In genomic region chr7:131539979-131540378, GRCm38 (mm10) we compare ENCODE assay signal across 8 mouse cellular contexts. TPM values are rescaled to one million over a fixed set of nuclear protein-coding genes. Genes with fewer than 3 reads are reported as not detected.
DNase-seq lines count a peak whose midpoint lies in the region; ATAC-seq and TF ChIP-seq lines count a peak whose summit lies in the region.
"Had no signal": no experiment of that assay in that cellular context is flagged by ENCODE, and none has a peak within 500 bp of the region (broad histone marks: within the 10 kb centered on the region; RNA-seq: fewer than 3 reads in every experiment).

No protein-coding gene starts in this region.

- no peak overlapping the region for H3K4me3 ChIP-seq in hindbrain, embryonic 15.5 days
- no peak overlapping the region for H3K4me3 ChIP-seq in small intestine, adult 2 months (ENCODE audit: low read depth, low read length)

- no peak for TF ChIP-seq POLR2A in small intestine, adult 2 months (IDR thresholded peaks at IDR 0.05; ENCODE audit: low read depth, low read length)

- peaks cover 27% of the 10 kb centered on the region for H3K4me1 ChIP-seq in hindbrain, embryonic 15.5 days (replicated peaks)
- peaks cover 11% of the 10 kb centered on the region for H3K4me1 ChIP-seq in small intestine, adult 2 months (ENCODE audit: control insufficient read depth, insufficient read depth, insufficient read length, low read length)

- H3K27ac ChIP-seq in hindbrain, embryonic 15.5 days (replicated peaks), result no peak overlapping the region
- no peak overlapping the region for H3K27ac ChIP-seq in small intestine, adult 2 months (ENCODE audit: insufficient read depth, low read depth, low read length)
- H3K27ac ChIP-seq: macrophage had no signal

- H3K9me3 ChIP-seq in hindbrain, embryonic 15.5 days, result no peaks in the 10 kb centered on the region

- no peaks in the 10 kb centered on the region for H3K36me3 ChIP-seq in hindbrain, embryonic 15.5 days
- no peaks in the 10 kb centered on the region for H3K36me3 ChIP-seq in small intestine, adult 2 months (ENCODE audit: control insufficient read depth, insufficient read depth, low read length)

- no peak overlapping the region for H3K9ac ChIP-seq in hindbrain, embryonic 15.5 days

- 2% methylated on average over 7 of the region's 7 CpGs for WGBS in hindbrain, embryonic 15.5 days
- WGBS in small intestine, adult 2 months, result 0% methylated on average over 7 of the region's 7 CpGs

- H3K4me2 ChIP-seq in hindbrain, embryonic 15.5 days, result no peak overlapping the region

- H3K27me3 ChIP-seq in hindbrain, embryonic 15.5 days, result peaks cover 72% of the 10 kb centered on the region
- peaks cover 74% of the 10 kb centered on the region for H3K27me3 ChIP-seq in small intestine, adult 2 months (ENCODE audit: control insufficient read depth, insufficient read depth, low read length)

- DNase-seq in R1 (ENCODE audit: low read depth, low spot score), result peak; percentile 82
- DNase-seq in c-Kit-positive CD71-positive TER-119-positive erythroid progenitor cells, embryonic 14.5 days (ENCODE audit: low spot score), result peak; percentile 58
- peak; percentile 74 for DNase-seq in left cerebral cortex, adult 11 months (ENCODE audit: low spot score)

- peak; percentile 72; the same call in 1 of the 2 replicates for ATAC-seq in frontal cortex, adult (ENCODE audit: low TSS enrichment)
- ATAC-seq in hindbrain, embryonic 15.5 days (ENCODE audit: low FRiP score, low read depth), result 0 out of 2 replicates have a peak, but pooled peaks have one; percentile 54
- ATAC-seq in megakaryocyte-erythroid progenitor cell, adult 5-6 weeks (replicated peaks; ENCODE audit: low FRiP score, low TSS enrichment, poor library complexity, severe bottlenecking), result peak; percentile 83

- peak; percentile 83; the same call in 1 of the 2 replicates for TF ChIP-seq CTCF in small intestine, adult 2 months (IDR thresholded peaks at IDR 0.05; ENCODE audit: extremely low read depth, insufficient read length, insufficient replicate concordance, low read depth, low read length)

RNA-seq across cellular contexts. Expression of gene Hmx3, which starts 2.7 kb away (rescaled TPM):
- 0.60 and 0.93 TPM in 2 replicates for polyA plus RNA-seq in hindbrain, embryonic 15.5 days (2015; fragmentation: Nextera tagmentation; extraction: Ambion mirVana)
- total RNA-seq in megakaryocyte-erythroid progenitor cell, adult 5-6 weeks (2014; fragmentation: Nextera tagmentation), result not detected in 2 replicates
- total RNA-seq in megakaryocyte-erythroid progenitor cell, adult 5-6 weeks (2017), result not detected in 2 replicates
- polyA plus RNA-seq in small intestine, adult 2 months (2012; rRNA removed), result 2.4 and 4.6 TPM in 2 replicates
- polyA plus RNA-seq: macrophage had no signal

RNA-seq across cellular contexts. Expression of gene Hmx2, which starts 8.6 kb away (rescaled TPM):
- 1.3 and 1.4 TPM in 2 replicates for polyA plus RNA-seq in hindbrain, embryonic 15.5 days (2015; fragmentation: Nextera tagmentation; extraction: Ambion mirVana)
- not detected in 2 replicates for total RNA-seq in megakaryocyte-erythroid progenitor cell, adult 5-6 weeks (2014; fragmentation: Nextera tagmentation)
- not detected in 2 replicates for total RNA-seq in megakaryocyte-erythroid progenitor cell, adult 5-6 weeks (2017)
- polyA plus RNA-seq in small intestine, adult 2 months (2012; rRNA removed), result 0.52 and 1.2 TPM in 2 replicates
- polyA plus RNA-seq: macrophage had no signal

RNA-seq across cellular contexts. Expression of gene Bub3, which starts 20.0 kb away (rescaled TPM):
- polyA plus RNA-seq in hindbrain, embryonic 15.5 days (2015; fragmentation: Nextera tagmentation; extraction: Ambion mirVana), result 158 and 164 TPM in 2 replicates
- total RNA-seq in megakaryocyte-erythroid progenitor cell, adult 5-6 weeks (2014; fragmentation: Nextera tagmentation), result 89.9 and 103 TPM in 2 replicates
- 75.5 and 83.8 TPM in 2 replicates for total RNA-seq in megakaryocyte-erythroid progenitor cell, adult 5-6 weeks (2017)
- 16.5 and 30.5 TPM in 2 replicates for polyA plus RNA-seq in small intestine, adult 2 months (2012; rRNA removed)
